Mouse (Mus musculus) lung, postnatal 0 days (tissue): ENCODE measurements around the gene Alox12. TPM values are rescaled to one million over a fixed set of nuclear protein-coding genes. Genes with fewer than 3 reads are reported as not detected.

ENCODE experiments used
- ATAC-seq: fragments of 200-750 bp; cut with Nextera tagmentation; 2 replicates; pipeline ENCODE4 v1.8.0; 2017; ENCODE audit warnings: moderate library complexity
- DNase-seq: peaks from one replicate; pipeline ENCODE4 v3.0.0-alpha.2; 2016; ENCODE audit warnings: low spot score
- H3K27ac ChIP-seq: fragments of 300-500 bp; sonication (generic); 2 replicates; pipeline ENCODE4 v1.5.1; 2014; ENCODE audit warnings: antibody characterized with exemption, mild to moderate bottlenecking, low read length, mixed read lengths
- H3K27me3 ChIP-seq: fragments of 300-500 bp; sonication (generic); replicated peaks from 2 replicates; pipeline ENCODE4 v1.6.1; 2014; ENCODE audit warnings: low read length, mixed read lengths; ENCODE audit not compliant: insufficient read depth
- H3K36me3 ChIP-seq: fragments of 300-500 bp; sonication (generic); 2 replicates; pipeline ENCODE4 v1.6.1; 2014; ENCODE audit warnings: low read length, mixed read lengths; ENCODE audit not compliant: insufficient read depth
- H3K4me1 ChIP-seq: fragments of 300-500 bp; sonication (generic); 2 replicates; pipeline ENCODE4 v1.6.1; 2014; ENCODE audit warnings: antibody characterized with exemption, low read depth, low read length, mixed read lengths; ENCODE audit not compliant: insufficient read depth
- H3K4me2 ChIP-seq: fragments of 300-500 bp; sonication (generic); replicated peaks from 2 replicates; pipeline ENCODE4 v1.6.1; 2014; ENCODE audit warnings: low read depth, mild to moderate bottlenecking, low read length, moderate library complexity, mixed read lengths
- H3K4me3 ChIP-seq: fragments of 300-500 bp; sonication (generic); 2 replicates; pipeline ENCODE4 v1.5.1; 2014; ENCODE audit warnings: low read depth, low read length
- H3K9ac ChIP-seq: fragments of 300-500 bp; sonication (generic); replicated peaks from 2 replicates; pipeline ENCODE4 v1.6.1; 2014; ENCODE audit warnings: low read depth, mild to moderate bottlenecking
- H3K9me3 ChIP-seq: fragments of 300-500 bp; sonication (generic); 2 replicates; pipeline ENCODE4 v1.6.1; 2016; ENCODE audit warnings: low read length, mixed read lengths
- CTCF ChIP-seq: IDR thresholded peaks from 2 replicates; pipeline ENCODE4 v1.5.1; 2016; ENCODE audit warnings: antibody characterized with exemption, mild to moderate bottlenecking
- EP300 ChIP-seq: IDR thresholded peaks from 2 replicates; pipeline ENCODE4 v1.6.1; 2016; ENCODE audit warnings: antibody characterized with exemption, mild to moderate bottlenecking, control low read depth
- whole genome bisulfite sequencing: fragments of 180-500 bp; shearing (Covaris S2); extraction: QIAGEN DNeasy Blood & Tissue Kit; methylation state at CpG from one replicate; pipeline ENCODE4 v1.1.7; 2014; 5-methylcytosine and 5-hydroxymethylcytosine counted together
- polyA plus RNA-seq: library from polyadenylated mRNA; unstranded; fragments of >200 nt; fragmentation: Nextera tagmentation; extraction: Ambion mirVana; gene quantifications from 2 replicates; pipeline ENCODE4 v1.2.1, GENCODE M21; 2015

Alox12 gene
- polyA plus RNA-seq, 1 experiment from 2014 or later, result 5.8 TPM

- H3K36me3 ChIP-seq, result no peaks in the 10 kb centered on the region
- 3% methylated on average over 24 of the region's 24 CpGs for WGBS
- H3K4me3 ChIP-seq, result peak overlapping the region; percentile 43
- peak overlapping the region; percentile 85 for H3K4me2 ChIP-seq
- no peak for ATAC-seq
- peaks cover 14% of the 10 kb centered on the region; the same call in 1 of the 2 replicates for H3K4me1 ChIP-seq
- peaks cover 14% of the 10 kb centered on the region for H3K27me3 ChIP-seq
- 0 out of 2 replicates have a peak overlapping the region, but pooled peaks have one; percentile 34 for H3K27ac ChIP-seq
- TF ChIP-seq CTCF, result no peak
- TF ChIP-seq EP300, result no peak
- no peak for DNase-seq
- H3K9ac ChIP-seq, result peak overlapping the region; percentile 55
- H3K9me3 ChIP-seq, result no peaks in the 10 kb centered on the region
These were observed 34.8 kb downstream of the Alox12 start for GRCm38 (mm10) chr11:70220323-70220722.

- WGBS, result 64% methylated on average over 7 of the region's 7 CpGs
- DNase-seq, result no peak
- no peak overlapping the region for H3K27ac ChIP-seq
These were observed 35.3 kb downstream of the Alox12 start for GRCm38 (mm10) chr11:70219873-70220272.

GRCm38 (mm10) chr11:70218741-70219470 lies 36.2 kb downstream of the Alox12 start:
- Histone ChIP-seq H3K27ac (no peak overlapping the region), H3K36me3 (no peaks in the 10 kb centered on the region), H3K4me1 (peaks cover 24% of the 10 kb centered on the region; the same call in 1 of the 2 replicates), H3K9me3 (no peaks in the 10 kb centered on the region), H3K9ac (no peak overlapping the region), H3K27me3 (peaks cover 27% of the 10 kb centered on the region), H3K4me2 (no peak overlapping the region), H3K4me3 (no peak overlapping the region)
- DNase-seq (no peak), ATAC-seq (no peak)
- WGBS, result 88% methylated on average over 15 of the region's 15 CpGs
- TF ChIP-seq EP300 (no peak), CTCF (no peak)

More at GRCm38 (mm10) chr11:70219873-70220272, 35.3 kb downstream of the Alox12 start:
- Histone ChIP-seq H3K4me1 (peaks cover 14% of the 10 kb centered on the region; the same call in 1 of the 2 replicates), H3K9me3 (no peaks in the 10 kb centered on the region), H3K9ac (no peak overlapping the region), H3K27me3 (peaks cover 18% of the 10 kb centered on the region), H3K4me3 (peak overlapping the region; percentile 43), H3K4me2 (peak overlapping the region; percentile 85), H3K36me3 (no peaks in the 10 kb centered on the region)
- TF ChIP-seq EP300, result no peak
- TF ChIP-seq CTCF, result no peak
- ATAC-seq, result no peak

- DNase-seq, result no peak
- Histone ChIP-seq H3K27ac (no peak overlapping the region), H3K9ac (no peak overlapping the region), H3K27me3 (peaks cover 32% of the 10 kb centered on the region), H3K4me2 (no peak overlapping the region), H3K4me3 (no peak overlapping the region), H3K4me1 (peaks cover 27% of the 10 kb centered on the region; the same call in 1 of the 2 replicates), H3K9me3 (no peaks in the 10 kb centered on the region), H3K36me3 (no peaks in the 10 kb centered on the region)
- ATAC-seq, result no peak
- WGBS, result 74% methylated on average over 4 of the region's 4 CpGs
- no peak for TF ChIP-seq EP300
- no peak for TF ChIP-seq CTCF
These were observed 37.1 kb downstream of the Alox12 start for GRCm38 (mm10) chr11:70218039-70218438.

GRCm38 (mm10) chr11:70216103-70216502 lies 39.0 kb downstream of the Alox12 start:
- no peaks in the 10 kb centered on the region for H3K9me3 ChIP-seq
- DNase-seq, result no peak
- H3K4me1 ChIP-seq, result peaks cover 20% of the 10 kb centered on the region; the same call in 1 of the 2 replicates
- H3K4me3 ChIP-seq, result no peak overlapping the region
- no peak overlapping the region for H3K9ac ChIP-seq
- H3K4me2 ChIP-seq, result no peak overlapping the region
- peaks cover 32% of the 10 kb centered on the region for H3K27me3 ChIP-seq
- no peak for ATAC-seq
- no peak overlapping the region for H3K27ac ChIP-seq
- TF ChIP-seq CTCF (no peak), EP300 (no peak)
- no peaks in the 10 kb centered on the region for H3K36me3 ChIP-seq
- WGBS, result 80% methylated on average over 2 of the region's 3 CpGs

- Histone ChIP-seq H3K9ac (no peak overlapping the region), H3K4me3 (no peak overlapping the region), H3K27me3 (peaks cover 32% of the 10 kb centered on the region), H3K4me1 (peaks cover 16% of the 10 kb centered on the region; the same call in 1 of the 2 replicates), H3K36me3 (no peaks in the 10 kb centered on the region), H3K27ac (no peak overlapping the region), H3K9me3 (no peaks in the 10 kb centered on the region), H3K4me2 (no peak overlapping the region)
- WGBS, result 21% methylated on average over 19 of the region's 22 CpGs
- no peak for DNase-seq
- ATAC-seq, result no peak
- no peak for TF ChIP-seq CTCF
- TF ChIP-seq EP300, result no peak
These were observed 39.9 kb downstream of the Alox12 start for GRCm38 (mm10) chr11:70215301-70215700.
